Mouse (Mus musculus) olfactory bulb, adult 2 months (tissue): ENCODE measurements around the gene Magi3.

Source experiments
- CTCF ChIP-seq: fragments of 200-500 bp; IDR thresholded peaks from 2 replicates; pipeline ENCODE4 v1.5.1; 2012; ENCODE audit warnings: low read depth, mild to moderate bottlenecking, low read length, moderate library complexity; ENCODE audit not compliant: insufficient read depth
- POLR2A ChIP-seq: fragments of 200-500 bp; IDR thresholded peaks from 2 replicates; pipeline ENCODE4 v1.6.1; 2012; ENCODE audit warnings: mild to moderate bottlenecking, low read depth, low read length, moderate library complexity; ENCODE audit not compliant: insufficient read depth

DNA sequence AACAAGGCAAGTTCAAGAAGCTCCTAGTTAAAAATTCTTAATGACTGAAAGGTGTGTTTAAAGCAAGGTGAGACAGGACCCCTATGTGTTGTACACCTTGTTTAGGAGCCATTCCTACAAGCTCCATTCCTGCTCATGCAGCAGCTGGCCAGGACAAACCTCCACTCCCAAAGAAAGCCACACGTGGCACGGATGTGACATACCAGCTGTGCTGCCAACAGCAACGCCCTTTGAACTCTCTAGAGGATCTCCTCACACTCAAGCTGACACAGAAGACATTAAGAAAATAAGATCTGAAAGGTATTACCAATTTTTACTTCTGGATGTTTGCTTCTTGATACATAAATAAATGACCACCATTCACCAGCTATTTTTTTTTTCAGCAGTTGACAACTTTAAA lies 193.2 kb downstream of the Magi3 start:
- TF ChIP-seq CTCF = no peak
- no peak for TF ChIP-seq POLR2A
